In the genomic region with DNA sequence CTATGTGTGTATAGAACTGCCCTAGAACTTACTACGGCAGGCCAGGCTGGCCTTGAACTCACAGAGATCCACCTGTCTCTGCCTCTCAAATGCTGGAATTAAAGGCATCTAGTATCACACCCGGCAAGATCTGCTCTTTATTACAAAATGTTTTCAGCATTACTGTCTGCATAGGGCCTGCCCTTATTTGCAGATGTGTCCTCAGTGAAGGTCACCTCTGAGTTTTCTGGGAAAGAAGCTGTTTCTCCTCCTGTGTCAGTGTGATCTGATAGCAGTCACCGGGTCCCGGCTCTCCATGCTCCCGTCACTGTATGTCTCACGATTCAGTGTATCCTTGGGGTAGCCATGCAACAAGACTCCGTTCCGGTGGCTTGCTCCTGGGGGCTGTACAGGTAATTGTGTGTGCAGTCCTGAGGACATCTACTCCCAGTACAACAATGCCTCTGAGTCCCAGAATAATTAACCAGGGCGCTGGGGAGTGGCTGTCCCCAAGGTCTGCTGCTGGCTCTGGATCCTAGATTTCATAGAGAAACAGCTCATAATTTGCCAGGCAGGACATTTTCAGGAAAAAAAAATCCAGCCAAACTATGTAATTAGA, we compare ENCODE assay signal across 16 mouse cellular contexts. TPM values are rescaled to one million over a fixed set of nuclear protein-coding genes. Genes with fewer than 3 reads are reported as not detected.
DNase-seq lines count a peak whose midpoint lies in the region; ATAC-seq and TF ChIP-seq lines count a peak whose summit lies in the region.
"Had no signal": no experiment of that assay in that cellular context is flagged by ENCODE, and none has a peak within 500 bp of the region (broad histone marks: within the 10 kb centered on the region; RNA-seq: fewer than 3 reads in every experiment).

No protein-coding gene starts in this region.

- H3K27me3 ChIP-seq in lung, postnatal 0 days (replicated peaks; ENCODE audit: insufficient read depth, low read length): no peaks in the 10 kb centered on the region
- H3K27me3 ChIP-seq: forebrain, embryonic 15.5 days; hindbrain, embryonic 13.5 days; limb, embryonic 15.5 days; neural tube, embryonic 15.5 days had no signal

- TF ChIP-seq CTCF in lung, postnatal 0 days (IDR thresholded peaks at IDR 0.05): no peak

- H3K4me2 ChIP-seq in lung, postnatal 0 days (replicated peaks; ENCODE audit: low read depth, low read length): no peak overlapping the region
- H3K4me2 ChIP-seq: forebrain, embryonic 15.5 days; hindbrain, embryonic 13.5 days; limb, embryonic 15.5 days; neural tube, embryonic 15.5 days had no signal

- peak; percentile 60 for DNase-seq in heart, adult 11 months
- DNase-seq in heart, postnatal 4 days: no peak
- peak; percentile 37 to 54 for DNase-seq in adrenal gland, postnatal 36 days
- peak; percentile 82 for DNase-seq in kidney, adult 9 months
- DNase-seq in kidney, postnatal 4 days: peak; percentile 51 to 71
- DNase-seq in lung, postnatal 0 days (ENCODE audit: low spot score): no peak
- no peak for DNase-seq in lung, postnatal 14 days
- no peak for DNase-seq in urinary bladder, postnatal 10 days (ENCODE audit: low spot score)
- DNase-seq: cerebellum, postnatal 14 days; heart, adult 2 months had no signal

- no peaks in the 10 kb centered on the region for H3K9me3 ChIP-seq in lung, postnatal 0 days (ENCODE audit: low read length)
- H3K9me3 ChIP-seq: forebrain, embryonic 15.5 days; hindbrain, embryonic 13.5 days; limb, embryonic 15.5 days; midbrain, embryonic 10.5 days; neural tube, embryonic 15.5 days had no signal

- no peak for ATAC-seq in lung, postnatal 0 days
- ATAC-seq: forebrain, embryonic 15.5 days had no signal

- H3K4me1 ChIP-seq in lung, postnatal 0 days (ENCODE audit: insufficient read depth, low read depth, low read length): no peaks in the 10 kb centered on the region
- H3K4me1 ChIP-seq: forebrain, embryonic 15.5 days; limb, embryonic 15.5 days; neural tube, embryonic 15.5 days had no signal

- no peak overlapping the region for H3K9ac ChIP-seq in lung, postnatal 0 days (replicated peaks; ENCODE audit: low read depth)
- H3K9ac ChIP-seq: forebrain, embryonic 15.5 days; hindbrain, embryonic 13.5 days; limb, embryonic 15.5 days; neural tube, embryonic 15.5 days had no signal

- TF ChIP-seq EP300 in lung, postnatal 0 days (IDR thresholded peaks at IDR 0.05): no peak

- H3K4me3 ChIP-seq in lung, postnatal 0 days (ENCODE audit: low read depth, low read length): no peak overlapping the region
- H3K4me3 ChIP-seq: forebrain, embryonic 15.5 days; heart, adult 2 months; hindbrain, embryonic 13.5 days; limb, embryonic 15.5 days; midbrain, embryonic 10.5 days; neural tube, embryonic 15.5 days had no signal

- 86% methylated on average over 9 of the region's 9 CpGs for WGBS in lung, postnatal 0 days

- H3K36me3 ChIP-seq in lung, postnatal 0 days (ENCODE audit: insufficient read depth, low read length): no peaks in the 10 kb centered on the region
- H3K36me3 ChIP-seq: forebrain, embryonic 15.5 days; hindbrain, embryonic 13.5 days; limb, embryonic 15.5 days; midbrain, embryonic 10.5 days; neural tube, embryonic 15.5 days had no signal

- H3K27ac ChIP-seq in lung, postnatal 0 days (ENCODE audit: low read length): no peak overlapping the region
- H3K27ac ChIP-seq: forebrain, embryonic 15.5 days; heart, adult 2 months; hindbrain, embryonic 13.5 days; limb, embryonic 15.5 days; midbrain, embryonic 10.5 days; neural tube, embryonic 15.5 days had no signal

RNA-seq across cellular contexts. Expression of a gene that starts 48.4 kb away (rescaled TPM):
- total RNA-seq in heart, postnatal 4 days (2021): under 1 TPM; 0.19 to 0.23 TPM
- under 1 TPM; 0.10 to 0.66 TPM for total RNA-seq in adrenal gland, postnatal 36 days (2021)
- polyA plus RNA-seq in lung, postnatal 0 days (2015; fragmentation: Nextera tagmentation; extraction: Ambion mirVana): 2.1 and 2.6 TPM in 2 replicates
- polyA plus RNA-seq: midbrain, embryonic 10.5 days; stomach, embryonic 14.5 days had no signal

Comparison
In these comparisons a context has a peak if more than half of its experiments do, and no peak if none do; other contexts are left out.
1. DNase-seq: peak in heart, adult 11 months (single experiment), adrenal gland, postnatal 36 days (2 of 2), kidney, adult 9 months (single experiment) and kidney, postnatal 4 days (2 of 2); none in heart, postnatal 4 days (single experiment), lung, postnatal 0 days (single experiment), lung, postnatal 14 days (single experiment) and urinary bladder, postnatal 10 days (single experiment).